Mouse (Mus musculus): ENCODE measurements around the gene Esyt1.
"Not testable (repeated sequence)": the region's sequence is repeated elsewhere in the genome, so short reads cannot be mapped to it uniquely, and the experiment has no call there.

Gene Esyt1

GRCm38 (mm10) chr10:128504641-128505370 lies 20.9 kb downstream of the Esyt1 start:
- no peak for DNase-seq (ENCODE audit: low read depth, low spot score)

GRCm38 (mm10) chr10:128504012-128504411 lies 21.7 kb downstream of the Esyt1 start:
- no peak for DNase-seq (ENCODE audit: low read depth, low spot score)

DNA sequence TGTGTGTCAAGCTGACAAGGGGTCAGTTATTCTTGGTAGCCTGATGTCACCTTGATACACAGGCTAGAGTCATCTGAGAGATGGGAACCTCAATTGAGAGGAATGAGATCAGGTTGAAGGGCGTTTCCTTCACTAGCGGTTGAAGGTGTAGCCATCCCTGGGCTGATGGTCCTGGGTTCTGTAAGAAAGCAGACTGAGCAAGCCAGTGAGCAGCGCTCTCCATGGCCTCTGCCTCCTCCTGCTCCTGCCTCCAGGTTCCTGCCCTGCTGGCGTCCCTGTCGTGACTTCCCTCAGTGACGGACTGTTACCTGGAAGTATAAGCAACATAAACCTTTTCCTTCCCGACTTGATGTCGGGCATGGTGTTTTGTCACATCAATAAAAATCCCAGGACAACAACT lies 22.1 kb downstream of the Esyt1 start:
- DNase-seq (ENCODE audit: low read depth, low spot score) = no peak

GRCm38 (mm10) chr10:128502341-128502740 lies 23.3 kb downstream of the Esyt1 start:
- no peak for DNase-seq (ENCODE audit: low read depth, low spot score)

GRCm38 (mm10) chr10:128499116-128499671 lies 26.5 kb downstream of the Esyt1 start:
- no peak for DNase-seq (ENCODE audit: low read depth, low spot score)

- peak; percentile 86 for DNase-seq (ENCODE audit: low read depth, low spot score)
These were observed 27.1 kb downstream of the Esyt1 start, which contains the start of gene Myl6b for GRCm38 (mm10) chr10:128498590-128498989. Gene Myl6b (minus strand): TSS chr10:128498685.

DNA sequence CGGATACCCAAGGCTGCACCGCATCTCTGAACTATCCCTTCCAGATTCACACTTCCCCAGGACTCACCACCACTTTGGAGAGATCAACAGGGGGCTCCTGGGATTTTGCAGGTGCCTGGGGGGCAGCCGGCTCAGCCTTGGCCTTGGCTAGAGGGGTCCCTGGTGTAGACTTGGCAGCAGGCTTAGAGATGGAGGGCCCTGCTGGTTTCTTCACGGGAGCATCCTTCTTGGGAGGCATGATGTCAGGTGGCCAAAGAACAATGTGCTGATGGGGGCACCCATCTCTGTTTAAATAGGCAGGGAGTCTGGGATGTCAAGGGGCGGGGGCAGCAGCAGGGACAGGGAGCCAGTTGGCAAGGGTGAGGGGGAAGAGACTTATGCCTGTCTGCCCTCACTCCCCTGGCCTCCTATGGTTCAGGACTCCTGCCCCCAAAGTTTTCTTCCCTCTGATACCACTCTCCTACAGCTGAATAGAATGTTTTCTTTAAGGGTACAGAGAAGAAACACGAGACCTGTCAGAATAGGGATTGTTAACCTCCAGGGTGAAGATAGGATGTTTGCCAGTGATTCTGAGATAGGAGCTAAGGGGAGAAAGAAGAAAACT lies 28.4 kb downstream of the Esyt1 start:
- DNase-seq (ENCODE audit: low read depth, low spot score) = no peak

GRCm38 (mm10) chr10:128496509-128497077 lies 29.1 kb downstream of the Esyt1 start:
- DNase-seq (ENCODE audit: low read depth, low spot score) = no peak

GRCm38 (mm10) chr10:128495903-128496302 lies 29.8 kb downstream of the Esyt1 start:
- no peak for DNase-seq (ENCODE audit: low read depth, low spot score)

- no peak for DNase-seq (ENCODE audit: low read depth, low spot score)
These were observed 30.4 kb downstream of the Esyt1 start for GRCm38 (mm10) chr10:128495270-128495669.

DNA sequence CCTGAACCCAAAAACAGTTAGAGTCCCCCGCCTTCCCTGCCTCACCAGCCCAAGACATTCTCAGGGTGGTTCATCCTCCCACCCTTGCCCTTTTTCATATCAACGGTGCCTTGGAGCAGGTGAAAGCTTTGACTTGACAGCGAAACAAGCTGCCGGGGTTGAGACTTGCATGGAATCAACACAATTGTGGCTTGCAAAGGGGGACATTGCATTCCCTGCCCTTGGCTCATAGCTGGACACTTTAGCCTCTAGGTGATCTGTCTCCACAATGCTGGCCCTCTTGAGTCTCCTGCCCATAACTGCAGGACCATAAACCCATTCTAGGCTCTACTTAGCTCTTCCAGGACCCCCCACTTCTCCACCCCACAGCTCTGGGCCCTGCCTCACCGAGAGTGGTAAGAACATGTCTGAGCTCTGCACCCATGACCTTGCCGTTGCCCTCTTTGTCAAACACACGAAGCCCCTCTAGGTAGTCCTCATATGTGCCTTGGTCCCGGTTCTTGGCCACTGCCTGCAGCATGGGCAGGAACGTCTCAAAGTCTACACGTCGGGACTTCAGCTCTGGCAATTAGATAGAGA lies 30.9 kb downstream of the Esyt1 start:
- no peak for DNase-seq (ENCODE audit: low read depth, low spot score)

DNA sequence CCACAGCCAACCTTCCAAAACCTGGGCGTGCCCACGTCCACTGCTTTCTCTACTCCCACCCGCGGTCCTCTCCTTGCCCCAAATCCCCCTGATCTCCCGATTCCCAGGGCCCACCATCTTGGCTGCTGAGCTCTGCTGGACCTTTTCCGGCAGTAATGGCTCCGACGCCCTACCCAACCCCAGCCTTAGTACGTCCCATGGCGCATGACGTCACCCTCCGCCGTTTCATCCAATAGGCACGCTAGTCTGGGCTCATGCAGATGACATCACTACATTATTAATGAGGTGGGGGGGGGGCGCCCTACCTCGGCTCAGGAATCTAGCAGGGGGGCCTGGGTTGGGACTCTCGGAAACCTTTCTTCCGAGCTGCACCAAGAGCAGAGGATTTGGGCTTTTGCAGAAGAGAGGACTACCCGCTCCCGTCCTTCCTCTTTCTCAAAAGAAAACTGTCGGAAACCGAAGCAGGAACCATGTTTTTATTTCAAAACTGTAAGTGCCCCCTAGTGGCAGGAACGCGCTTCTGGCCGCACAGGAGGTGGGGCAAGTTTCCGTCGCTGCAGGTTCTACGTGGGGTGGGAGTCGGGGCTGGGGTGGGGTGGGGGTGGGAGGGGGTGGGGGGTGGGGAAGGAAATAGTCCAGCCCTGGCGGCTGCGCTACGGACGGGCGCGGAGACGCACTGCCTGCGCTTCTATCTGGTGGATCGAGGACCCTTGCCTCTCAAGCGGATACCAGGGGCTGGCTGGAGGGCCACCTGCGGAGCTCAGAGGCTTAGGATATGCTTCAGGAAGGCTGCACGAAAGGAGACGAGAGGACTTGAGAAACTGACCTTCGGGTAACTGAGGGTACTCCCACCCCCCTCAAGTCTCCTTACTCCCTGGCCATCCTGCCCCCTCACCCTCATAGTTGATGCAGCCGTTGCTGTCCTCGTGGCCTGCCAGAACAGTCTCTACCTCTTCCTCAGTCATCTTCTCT lies 31.7 kb downstream of the Esyt1 start, which contains the start of gene Myl6:
Gene Myl6 (minus strand): TSS at position 451 of the 972 bp plus-strand sequence.
- peak; percentile 91 for DNase-seq (ENCODE audit: low read depth, low spot score)

GRCm38 (mm10) chr10:128493319-128493694 lies 32.4 kb downstream of the Esyt1 start:
- DNase-seq (ENCODE audit: low read depth, low spot score) = no peak

DNA sequence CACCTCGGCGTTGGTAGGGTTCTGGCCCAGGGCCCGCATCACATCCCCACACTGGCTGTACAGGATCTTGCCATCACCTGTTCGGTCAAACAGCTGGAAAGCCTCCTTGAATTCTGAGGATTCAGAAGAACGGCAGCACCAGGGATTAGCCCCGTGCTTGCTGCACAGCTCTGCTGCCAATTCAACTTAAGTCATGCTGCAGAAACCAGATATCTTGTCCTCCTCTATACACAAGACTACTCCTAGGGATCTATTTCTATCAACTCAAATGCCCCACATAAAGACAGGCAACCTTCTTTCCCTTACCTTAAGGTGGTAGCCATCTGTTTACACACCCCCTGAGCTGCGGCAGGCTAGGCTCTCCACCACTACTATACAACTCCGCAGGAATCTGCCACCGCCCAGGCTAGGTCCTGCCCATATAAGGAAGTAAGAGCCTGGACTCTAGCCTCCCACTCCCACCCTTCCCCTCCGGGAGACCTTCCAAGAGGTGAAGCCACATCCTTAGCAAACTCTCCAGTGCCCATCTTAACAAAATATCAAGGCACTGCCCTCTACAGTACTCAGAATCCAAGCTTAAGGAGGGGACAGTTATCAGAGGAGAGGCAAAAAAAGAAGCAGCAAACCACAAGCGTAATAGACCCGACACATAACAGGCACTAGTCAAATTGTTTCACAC lies 32.9 kb downstream of the Esyt1 start:
- DNase-seq (ENCODE audit: low read depth, low spot score) = no peak

DNA sequence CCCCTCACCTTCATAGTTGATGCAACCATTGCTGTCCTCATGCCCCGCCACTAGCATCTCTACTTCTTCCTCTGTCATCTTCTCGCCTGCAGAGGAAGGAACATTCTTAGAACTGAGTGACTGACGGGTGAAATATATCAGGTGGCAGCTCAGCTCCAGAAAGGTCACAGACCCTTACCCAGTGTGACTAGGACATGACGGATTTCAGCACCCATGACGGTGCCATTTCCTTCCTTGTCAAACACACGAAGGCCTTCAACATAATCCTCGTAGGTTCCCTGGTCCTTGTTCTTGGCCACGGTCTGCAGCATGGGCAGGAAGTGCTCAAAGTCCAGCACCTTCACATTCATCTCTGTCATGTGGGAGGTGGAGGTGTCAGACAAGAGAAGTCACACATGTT lies 33.6 kb downstream of the Esyt1 start:
- not testable (repeated sequence) for DNase-seq (ENCODE audit: low read depth, low spot score)

DNA sequence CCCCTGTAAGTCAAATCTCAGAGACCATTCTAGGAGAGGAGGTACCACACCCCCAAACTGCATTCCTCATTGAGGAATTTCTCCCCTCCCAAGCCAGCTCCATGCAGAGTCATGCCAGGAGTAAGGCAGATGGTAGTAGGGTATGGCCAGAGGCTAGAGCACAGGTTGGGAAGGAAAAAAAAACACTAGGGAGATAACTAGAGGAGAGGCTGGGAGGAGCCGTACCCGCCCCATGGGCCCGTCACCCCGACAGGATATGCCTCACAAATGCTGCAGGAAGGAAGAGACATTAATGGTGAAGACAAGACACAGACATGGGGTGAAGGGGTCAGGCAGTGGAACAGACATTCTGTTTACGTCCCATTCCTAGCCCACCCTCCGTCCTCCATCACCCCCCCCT lies 34.2 kb downstream of the Esyt1 start:
- DNase-seq (ENCODE audit: low read depth, low spot score) = no peak

DNA sequence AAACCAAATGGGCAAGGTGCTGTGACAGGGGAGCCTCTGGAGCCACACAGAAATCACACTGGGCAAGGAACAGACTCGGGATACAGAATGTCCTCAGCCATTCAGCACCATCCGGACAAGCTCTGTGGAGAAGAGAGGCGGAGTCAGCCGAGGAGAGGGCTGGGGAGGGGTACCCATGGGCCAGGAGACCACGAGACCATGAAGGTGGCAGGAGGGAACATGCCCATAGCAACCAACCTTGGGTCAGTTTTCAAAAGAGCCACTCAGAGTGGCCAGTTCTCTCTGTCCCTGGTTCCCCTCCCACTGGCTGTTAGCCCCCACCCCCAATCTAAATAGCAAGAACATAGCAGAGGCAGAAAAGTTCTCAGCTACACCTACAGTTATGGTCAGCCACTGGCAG lies 34.8 kb downstream of the Esyt1 start:
- no peak for DNase-seq (ENCODE audit: low read depth, low spot score)

GRCm38 (mm10) chr10:128490232-128490631 lies 35.4 kb downstream of the Esyt1 start:
- DNase-seq (ENCODE audit: low read depth, low spot score) = no peak

DNA sequence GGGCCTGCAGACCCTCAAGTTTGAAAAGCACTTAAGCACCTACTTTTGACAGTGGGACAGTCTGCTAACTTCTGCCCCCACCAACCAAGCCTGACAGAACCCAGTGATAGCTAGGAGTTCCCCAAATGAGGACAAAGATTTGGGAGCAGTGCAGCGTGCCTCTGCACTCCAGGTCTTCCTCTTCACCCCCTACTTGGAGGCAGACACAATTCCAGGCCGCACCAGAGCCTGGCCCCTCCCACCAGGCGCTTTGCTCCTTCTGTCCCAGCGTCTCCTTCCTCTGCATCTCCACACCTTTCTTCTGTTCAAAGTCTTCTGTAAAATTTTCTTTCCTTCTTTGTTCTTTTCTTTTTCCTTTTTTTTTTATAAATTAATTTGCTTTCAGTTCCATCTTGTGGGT lies 35.9 kb downstream of the Esyt1 start:
- DNase-seq (ENCODE audit: low read depth, low spot score) = no peak

- no peak for DNase-seq (ENCODE audit: low read depth, low spot score)
These were observed 36.3 kb downstream of the Esyt1 start for GRCm38 (mm10) chr10:128489380-128489779.

Measured in WW6 (cell line).